Mouse (Mus musculus) ES-E14 (cell line): ENCODE results near the gene Eif2b2.

Source experiments
- CHD2 ChIP-seq: IDR thresholded peaks from 2 replicates; pipeline ENCODE4 v1.6.1; 2014; ENCODE audit warnings: mild to moderate bottlenecking, low read depth, low read length, inconsistent platforms
- ZNF384 ChIP-seq: IDR thresholded peaks from 2 replicates; pipeline ENCODE4 v1.6.1; 2012; ENCODE audit warnings: low read depth, low read length, inconsistent platforms

- TF ChIP-seq ZNF384 (no peak), CHD2 (no peak)
These were observed 48.9 kb upstream of the Eif2b2 start for GRCm38 (mm10) chr12:85170284-85170947.
